18 mouse cellular contexts compared by ENCODE assay signal in genomic region chr3:131190239-131190638, GRCm38 (mm10).
DNase-seq lines count a peak whose midpoint lies in the region; ATAC-seq and TF ChIP-seq lines count a peak whose summit lies in the region.
"Had no signal": no experiment of that assay in that cellular context is flagged by ENCODE, and none has a peak within 500 bp of the region (broad histone marks: within the 10 kb centered on the region; RNA-seq: fewer than 3 reads in every experiment).

No protein-coding gene starts in this region.

- no peak overlapping the region for H3K9ac ChIP-seq in forebrain, embryonic 12.5 days
- no peak overlapping the region; the same call in 1 of the 2 replicates for H3K9ac ChIP-seq in forebrain, embryonic 11.5 days (ENCODE audit: low read length)
- H3K9ac ChIP-seq in liver, embryonic 11.5 days (ENCODE audit: low read depth, low read length): no peak overlapping the region
- no peak overlapping the region for H3K9ac ChIP-seq in liver, postnatal 0 days (replicated peaks)
- H3K9ac ChIP-seq in intestine, embryonic 16.5 days (ENCODE audit: low read depth, low read length): no peak overlapping the region
- H3K9ac ChIP-seq: limb, embryonic 15.5 days; midbrain, embryonic 12.5 days had no signal

- 61% methylated on average over 11 of the region's 11 CpGs for WGBS in forebrain, embryonic 12.5 days
- 76% methylated on average over 11 of the region's 11 CpGs for WGBS in forebrain, embryonic 11.5 days
- 49% methylated on average over 11 of the region's 11 CpGs for WGBS in liver, embryonic 11.5 days
- WGBS in liver, postnatal 0 days (ENCODE audit: insufficient replicate concordance): 50% methylated on average over 11 of the region's 11 CpGs
- 32% methylated on average over 11 of the region's 11 CpGs for WGBS in intestine, embryonic 16.5 days

- no peak overlapping the region for H3K4me2 ChIP-seq in forebrain, embryonic 12.5 days
- H3K4me2 ChIP-seq in forebrain, embryonic 11.5 days (ENCODE audit: low read depth, low read length, severe bottlenecking): no peak overlapping the region
- peak overlapping the region; percentile 20; the same call in 1 of the 2 replicates for H3K4me2 ChIP-seq in liver, embryonic 11.5 days
- no peak overlapping the region for H3K4me2 ChIP-seq in liver, postnatal 0 days (ENCODE audit: low read depth, low read length)
- H3K4me2 ChIP-seq in intestine, embryonic 16.5 days (ENCODE audit: low read depth, low read length): peak overlapping the region; percentile 26; the same call in 1 of the 2 replicates
- H3K4me2 ChIP-seq: limb, embryonic 15.5 days; midbrain, embryonic 12.5 days had no signal

- H3K4me3 ChIP-seq in forebrain, embryonic 12.5 days (replicated peaks): no peak overlapping the region
- no peak overlapping the region for H3K4me3 ChIP-seq in forebrain, embryonic 11.5 days (ENCODE audit: low read depth, low read length)
- no peak overlapping the region for H3K4me3 ChIP-seq in liver, embryonic 11.5 days (ENCODE audit: low read depth, low read length)
- no peak overlapping the region for H3K4me3 ChIP-seq in liver, postnatal 0 days (ENCODE audit: low read depth, low read length)
- H3K4me3 ChIP-seq in intestine, embryonic 16.5 days (ENCODE audit: low read length): peak overlapping the region; percentile 10; the same call in 1 of the 2 replicates
- H3K4me3 ChIP-seq: gastrocnemius, adult 2 months; limb, embryonic 15.5 days; midbrain, embryonic 12.5 days; myocyte had no signal

- no peaks in the 10 kb centered on the region; the same call in 1 of the 2 replicates for H3K36me3 ChIP-seq in forebrain, embryonic 12.5 days (replicated peaks)
- no peaks in the 10 kb centered on the region; the same call in 1 of the 2 replicates for H3K36me3 ChIP-seq in forebrain, embryonic 11.5 days (ENCODE audit: control insufficient read depth, insufficient read depth, low read length)
- H3K36me3 ChIP-seq in liver, embryonic 11.5 days (ENCODE audit: control insufficient read depth, insufficient read depth, low read length): no peaks in the 10 kb centered on the region
- no peaks in the 10 kb centered on the region for H3K36me3 ChIP-seq in liver, postnatal 0 days (replicated peaks; ENCODE audit: insufficient read depth, low read length)
- no peaks in the 10 kb centered on the region for H3K36me3 ChIP-seq in intestine, embryonic 16.5 days (ENCODE audit: control insufficient read depth, insufficient read depth, low read length)

- TF ChIP-seq EP300 in liver, postnatal 0 days (IDR thresholded peaks at IDR 0.05; ENCODE audit: low read depth): no peak

- no peak overlapping the region for H3K27ac ChIP-seq in forebrain, embryonic 12.5 days
- H3K27ac ChIP-seq in forebrain, embryonic 11.5 days (ENCODE audit: low read depth, low read length): no peak overlapping the region
- H3K27ac ChIP-seq in liver, embryonic 11.5 days (ENCODE audit: low read depth, low read length): no peak overlapping the region
- H3K27ac ChIP-seq in liver, postnatal 0 days (ENCODE audit: low read depth): no peak overlapping the region
- no peak overlapping the region for H3K27ac ChIP-seq in intestine, embryonic 16.5 days (ENCODE audit: low read length)
- H3K27ac ChIP-seq: gastrocnemius, adult 2 months; limb, embryonic 15.5 days; midbrain, embryonic 12.5 days had no signal

- 0 out of 2 replicates have a peak, but pooled peaks have one; percentile 3 for ATAC-seq in forebrain, embryonic 12.5 days (ENCODE audit: low FRiP score)
- ATAC-seq in forebrain, embryonic 11.5 days (replicated peaks; ENCODE audit: low FRiP score): no peak
- ATAC-seq in liver, embryonic 11.5 days (replicated peaks; ENCODE audit: low FRiP score): no peak
- ATAC-seq in liver, postnatal 0 days: no peak
- ATAC-seq in intestine, embryonic 16.5 days: no peak
- ATAC-seq: activated CD4-positive, CD25-positive, alpha-beta regulatory T cell, adult 4 months; CD4-positive, CD25-positive, alpha-beta regulatory T cell, adult 4 months had no signal

- DNase-seq in forebrain, embryonic 11.5 days (ENCODE audit: low spot score): no peak
- DNase-seq in liver, embryonic 11.5 days (ENCODE audit: low spot score): no peak
- no peak for DNase-seq in liver, postnatal 0 days
- DNase-seq in MN1 (ENCODE audit: low spot score): peak; percentile 10
- no peak for DNase-seq in cerebellum, postnatal 25 days
- DNase-seq: adrenal gland, postnatal 10 days; cerebellum, postnatal 10 days; gastrocnemius, adult 2 months; heart, postnatal 4 days; kidney, postnatal 36 days; lung, adult 2 months had no signal

- TF ChIP-seq CTCF in liver, postnatal 0 days (IDR thresholded peaks at IDR 0.05; ENCODE audit: low read depth): no peak

- no peaks in the 10 kb centered on the region for H3K9me3 ChIP-seq in forebrain, embryonic 12.5 days
- no peaks in the 10 kb centered on the region for H3K9me3 ChIP-seq in forebrain, embryonic 11.5 days (ENCODE audit: control insufficient read depth, low read length)
- no peaks in the 10 kb centered on the region for H3K9me3 ChIP-seq in liver, embryonic 11.5 days (ENCODE audit: control insufficient read depth, low read length)
- H3K9me3 ChIP-seq in liver, postnatal 0 days (ENCODE audit: low read length): no peaks in the 10 kb centered on the region
- H3K9me3 ChIP-seq in intestine, embryonic 16.5 days (ENCODE audit: control insufficient read depth, low read length): no peaks in the 10 kb centered on the region
- H3K9me3 ChIP-seq: limb, embryonic 15.5 days; midbrain, embryonic 12.5 days had no signal

- peaks cover 15% of the 10 kb centered on the region; the same call in 1 of the 2 replicates for H3K4me1 ChIP-seq in forebrain, embryonic 12.5 days
- 0 out of 2 replicates have a peak, but pooled peaks cover 1% of the 10 kb centered on the region for H3K4me1 ChIP-seq in forebrain, embryonic 11.5 days (replicated peaks; ENCODE audit: control insufficient read depth, insufficient read depth, low read length)
- H3K4me1 ChIP-seq in liver, embryonic 11.5 days (replicated peaks; ENCODE audit: control insufficient read depth, insufficient read depth, low read length): no peaks in the 10 kb centered on the region
- H3K4me1 ChIP-seq in liver, postnatal 0 days (ENCODE audit: insufficient read depth): no peaks in the 10 kb centered on the region
- H3K4me1 ChIP-seq in intestine, embryonic 16.5 days (ENCODE audit: control insufficient read depth, insufficient read depth, low read length): no peaks in the 10 kb centered on the region
- H3K4me1 ChIP-seq: limb, embryonic 15.5 days had no signal

- no peaks in the 10 kb centered on the region for H3K27me3 ChIP-seq in forebrain, embryonic 12.5 days
- no peaks in the 10 kb centered on the region for H3K27me3 ChIP-seq in forebrain, embryonic 11.5 days (ENCODE audit: control insufficient read depth, insufficient read depth, low read length)
- peaks cover 4% of the 10 kb centered on the region; the same call in 1 of the 2 replicates for H3K27me3 ChIP-seq in liver, embryonic 11.5 days (replicated peaks; ENCODE audit: control insufficient read depth, insufficient read depth, low read length)
- no peaks in the 10 kb centered on the region for H3K27me3 ChIP-seq in liver, postnatal 0 days (ENCODE audit: insufficient read depth, low read length)
- no peaks in the 10 kb centered on the region for H3K27me3 ChIP-seq in intestine, embryonic 16.5 days (replicated peaks; ENCODE audit: control insufficient read depth, insufficient read depth, low read length)
- H3K27me3 ChIP-seq: limb, embryonic 15.5 days; midbrain, embryonic 12.5 days had no signal

Comparison
In these comparisons a context has a peak if more than half of its experiments do, and no peak if none do; other contexts are left out.
1. H3K4me2 ChIP-seq: peak in liver, embryonic 11.5 days (single experiment) and intestine, embryonic 16.5 days (single experiment); none in forebrain, embryonic 12.5 days (single experiment), forebrain, embryonic 11.5 days (single experiment) and liver, postnatal 0 days (single experiment).